Mouse (Mus musculus) thymus, postnatal 0 days (tissue): ENCODE results near the gene Crtap. TPM values are rescaled to one million over a fixed set of nuclear protein-coding genes. Genes with fewer than 3 reads are reported as not detected.
"Not testable (repeated sequence)": the region's sequence is repeated elsewhere in the genome, so short reads cannot be mapped to it uniquely, and the experiment has no call there.

Experiments used
- DNase-seq: peaks from one replicate; pipeline ENCODE4 v3.0.0-alpha.2; 2015; ENCODE audit warnings: low spot score
- polyA plus RNA-seq: library from polyadenylated mRNA; unstranded; fragments of >200 nt; fragmentation: Nextera tagmentation; extraction: Ambion mirVana; gene quantifications from 2 replicates; pipeline ENCODE4 v1.2.1, GENCODE M21; 2015

The Crtap gene
- polyA plus RNA-seq, 1 experiment from 2014 or later, result 28.3 TPM

- DNase-seq, result not testable (repeated sequence)
These were observed 60.6 kb downstream of the Crtap start, which contains the start of gene Bcl2a1c for GRCm38 (mm10) chr9:114329855-114330254. Gene Bcl2a1c, plus strand, starts transcription at chr9:114330135.

GRCm38 (mm10) chr9:114328332-114328731, 62.1 kb downstream of the Crtap start:
- DNase-seq, result not testable (repeated sequence)

GRCm38 (mm10) chr9:114326011-114326748, 64.3 kb downstream of the Crtap start:
- DNase-seq, result no peak

Other genes with a start within 250 kb of the Crtap start
- 3.7 and 4.1 TPM in 2 replicates for gene Bcl2a1c, start 60.5 kb downstream of the Crtap start, polyA plus RNA-seq
- gene Glb1, start 10.4 kb upstream of the Crtap start, polyA plus RNA-seq, result 34.7 and 35.0 TPM in 2 replicates
- 9.1 and 9.6 TPM in 2 replicates for gene Tmppe, start 10.4 kb upstream of the Crtap start, polyA plus RNA-seq
- 20.7 and 21.9 TPM in 2 replicates for gene Ccr4, start 114.2 kb upstream of the Crtap start, polyA plus RNA-seq
- not detected in 2 replicates for gene C130032M10Rik, start 125.0 kb upstream of the Crtap start, polyA plus RNA-seq
- 0.01 and 0.03 TPM in 2 replicates for gene Trim71, start 173.7 kb upstream of the Crtap start, polyA plus RNA-seq
- gene Cnot10, start 249.5 kb upstream of the Crtap start, polyA plus RNA-seq, result 61.8 and 64.1 TPM in 2 replicates